Mouse (Mus musculus): Measurements from ENCODE around the gene Invs. TPM values are rescaled to one million over a fixed set of nuclear protein-coding genes. Genes with fewer than 3 reads are reported as not detected.
A peak's percentile ranks its signal among the peaks of the same experiment; 100 is the strongest.

The Invs gene
- polyA plus RNA-seq, 1 experiment: 10.7 TPM

DNA sequence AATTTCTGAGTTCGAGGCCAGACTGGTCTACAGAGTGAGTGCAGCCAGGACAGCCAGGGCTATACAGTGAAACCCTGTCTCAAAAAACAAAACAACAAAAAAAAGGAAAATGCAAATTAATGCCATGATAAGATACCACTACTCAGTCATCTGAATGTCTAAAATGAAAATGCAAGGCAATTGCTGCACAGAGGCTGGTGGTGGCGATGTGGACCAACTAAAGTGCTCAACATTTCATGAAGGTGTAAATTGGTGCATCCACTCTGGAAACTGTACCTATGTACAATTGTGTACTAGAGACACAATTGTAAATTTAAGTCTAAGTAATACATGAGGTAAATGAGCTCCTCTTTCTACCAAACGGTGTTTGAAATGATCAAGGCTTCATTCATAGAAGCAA lies 36.5 kb downstream of the Invs start:
- Histone ChIP-seq H3K4me1 (ENCODE audit: control insufficient read depth, insufficient read depth, low read length) (no peaks in the 10 kb centered on the region), H3K27ac (ENCODE audit: insufficient read depth, low read length) (no peak overlapping the region), H3K4me3 (ENCODE audit: insufficient read depth, low read length) (no peak overlapping the region)
- TF ChIP-seq CTCF (IDR thresholded peaks at IDR 0.05; ENCODE audit: extremely low read depth, insufficient read depth, low read length) (peak; percentile 36; the same call in 1 of the 2 replicates), POLR2A (IDR thresholded peaks at IDR 0.05; ENCODE audit: extremely low read depth, insufficient read depth, low read length) (no peak)

DNA sequence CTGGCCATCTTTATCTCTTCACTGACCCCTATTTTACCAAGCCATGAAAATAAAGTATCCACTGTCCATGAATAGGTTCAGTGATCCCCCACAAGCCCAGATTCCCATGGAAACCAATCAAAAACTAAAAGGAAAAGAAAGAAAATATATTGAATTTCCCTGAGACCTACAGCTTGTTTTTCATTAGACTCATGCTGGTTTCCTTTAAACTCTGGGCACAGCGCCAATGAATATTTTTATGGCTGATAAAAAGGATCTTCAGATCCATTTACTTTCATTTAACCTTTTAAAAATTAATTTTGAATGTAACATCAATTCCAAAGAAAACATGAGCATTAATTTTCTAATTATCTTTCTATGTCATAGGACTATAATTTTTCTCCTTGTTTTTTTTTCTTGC lies 41.7 kb downstream of the Invs start:
- Histone ChIP-seq H3K4me3 (ENCODE audit: insufficient read depth, low read length) (no peak overlapping the region), H3K4me1 (ENCODE audit: control insufficient read depth, insufficient read depth, low read length) (no peaks in the 10 kb centered on the region), H3K27ac (ENCODE audit: insufficient read depth, low read length) (no peak overlapping the region)
- no peak for TF ChIP-seq CTCF (IDR thresholded peaks at IDR 0.05; ENCODE audit: extremely low read depth, insufficient read depth, low read length)
- no peak for TF ChIP-seq POLR2A (IDR thresholded peaks at IDR 0.05; ENCODE audit: extremely low read depth, insufficient read depth, low read length)

DNA sequence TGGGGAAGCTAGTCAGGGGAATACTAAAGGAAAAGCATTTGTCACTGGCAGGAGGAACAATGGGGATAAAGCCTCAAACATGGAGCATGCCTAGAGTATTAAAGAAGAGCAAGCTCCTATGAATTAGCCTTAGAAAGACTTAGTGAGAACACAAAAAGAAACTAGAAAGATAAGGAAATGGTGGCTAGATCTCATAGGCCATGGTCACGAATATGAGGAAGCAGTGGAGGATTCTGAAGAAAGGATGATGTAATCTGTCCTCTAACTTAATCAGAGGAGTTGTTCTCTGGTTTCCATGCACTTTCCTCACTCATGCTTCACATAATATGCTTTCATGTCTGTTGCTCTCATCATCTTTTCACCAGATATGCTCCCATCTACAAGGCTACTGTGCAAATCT lies 42.5 kb downstream of the Invs start:
- no peak overlapping the region for H3K4me3 ChIP-seq (ENCODE audit: insufficient read depth, low read length)
- no peak overlapping the region for H3K27ac ChIP-seq (ENCODE audit: insufficient read depth, low read length)
- no peaks in the 10 kb centered on the region for H3K4me1 ChIP-seq (ENCODE audit: control insufficient read depth, insufficient read depth, low read length)
- TF ChIP-seq CTCF (IDR thresholded peaks at IDR 0.05; ENCODE audit: extremely low read depth, insufficient read depth, low read length) (no peak), POLR2A (IDR thresholded peaks at IDR 0.05; ENCODE audit: extremely low read depth, insufficient read depth, low read length) (no peak)

DNA sequence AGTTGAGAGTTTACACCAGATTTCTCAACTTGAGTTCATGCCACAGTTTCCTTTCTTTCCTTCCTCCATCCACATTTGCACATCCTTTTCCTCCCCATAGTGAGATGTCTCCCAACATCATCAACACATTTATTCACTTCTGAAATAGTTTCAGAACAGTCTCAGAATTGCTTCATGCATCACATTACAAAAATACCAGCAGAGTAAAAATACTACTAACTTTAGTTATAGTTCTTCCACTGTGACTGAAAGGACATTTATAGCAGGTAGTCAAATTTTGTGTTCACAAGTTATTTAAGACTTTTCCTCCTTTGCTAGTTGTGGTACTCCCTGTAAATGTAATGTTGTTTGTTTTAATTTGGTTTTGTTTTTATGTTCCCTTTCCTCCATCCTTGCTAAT lies 47.6 kb downstream of the Invs start:
- Histone ChIP-seq H3K27ac (ENCODE audit: insufficient read depth, low read length) (no peak overlapping the region), H3K4me1 (ENCODE audit: control insufficient read depth, insufficient read depth, low read length) (no peaks in the 10 kb centered on the region), H3K4me3 (ENCODE audit: insufficient read depth, low read length) (no peak overlapping the region)
- no peak for TF ChIP-seq CTCF (IDR thresholded peaks at IDR 0.05; ENCODE audit: extremely low read depth, insufficient read depth, low read length)
- TF ChIP-seq POLR2A (IDR thresholded peaks at IDR 0.05; ENCODE audit: extremely low read depth, insufficient read depth, low read length): no peak

DNA sequence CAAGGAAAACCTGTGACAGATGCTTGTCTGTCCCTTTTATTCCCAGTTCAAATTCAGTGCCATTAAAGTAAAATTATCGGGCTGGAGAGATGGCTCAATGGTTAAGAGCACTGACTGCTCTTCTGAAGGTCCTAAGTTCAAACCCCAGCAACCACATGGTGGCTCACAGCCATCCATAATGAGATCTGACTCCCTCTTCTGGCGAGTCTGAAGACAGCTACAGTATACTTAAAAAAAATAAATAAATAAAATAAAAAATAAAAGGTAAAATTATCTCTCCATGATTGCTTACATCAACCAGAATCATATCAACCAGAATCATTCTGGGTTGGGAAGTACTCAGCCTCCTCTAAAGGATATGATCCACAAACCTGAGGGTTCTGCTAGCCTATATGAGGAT lies 48.5 kb downstream of the Invs start:
- H3K4me1 ChIP-seq (ENCODE audit: control insufficient read depth, insufficient read depth, low read length): no peaks in the 10 kb centered on the region
- H3K4me3 ChIP-seq (ENCODE audit: insufficient read depth, low read length): no peak overlapping the region
- no peak overlapping the region for H3K27ac ChIP-seq (ENCODE audit: insufficient read depth, low read length)
- TF ChIP-seq POLR2A (IDR thresholded peaks at IDR 0.05; ENCODE audit: extremely low read depth, insufficient read depth, low read length): no peak
- no peak for TF ChIP-seq CTCF (IDR thresholded peaks at IDR 0.05; ENCODE audit: extremely low read depth, insufficient read depth, low read length)

DNA sequence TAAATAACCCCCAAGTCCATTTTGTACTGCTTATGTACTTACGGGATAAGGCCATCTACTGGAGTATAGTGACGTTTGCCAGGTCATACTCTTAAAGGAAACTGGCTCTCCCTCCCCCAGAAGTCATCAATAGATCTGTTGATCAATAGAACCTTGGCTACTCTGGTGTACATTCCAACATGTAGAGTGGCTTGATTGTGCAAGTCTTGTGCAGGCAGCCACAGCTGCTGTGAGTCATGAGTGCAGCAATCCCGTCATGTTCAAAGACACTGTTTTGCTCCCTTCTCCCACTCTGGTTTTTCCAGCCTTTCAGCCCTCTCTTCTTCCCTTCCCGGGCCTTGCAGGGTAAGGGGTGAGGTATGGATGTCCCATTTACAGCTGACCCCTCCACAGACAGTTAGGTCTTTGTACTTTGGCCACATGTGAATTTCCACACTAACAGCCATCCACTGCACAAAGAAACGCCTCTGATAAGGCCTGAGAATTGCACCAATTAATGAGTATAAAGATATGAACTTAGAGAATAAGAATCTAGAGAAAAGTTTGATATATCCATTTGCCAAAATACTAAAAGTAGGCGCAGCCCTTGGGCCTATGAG lies 53.0 kb downstream of the Invs start:
- Histone ChIP-seq H3K27ac (ENCODE audit: insufficient read depth, low read length) (no peak overlapping the region), H3K4me3 (ENCODE audit: insufficient read depth, low read length) (no peak overlapping the region), H3K4me1 (ENCODE audit: control insufficient read depth, insufficient read depth, low read length) (no peaks in the 10 kb centered on the region)
- no peak for TF ChIP-seq CTCF (IDR thresholded peaks at IDR 0.05; ENCODE audit: extremely low read depth, insufficient read depth, low read length)
- no peak for TF ChIP-seq POLR2A (IDR thresholded peaks at IDR 0.05; ENCODE audit: extremely low read depth, insufficient read depth, low read length)

DNA sequence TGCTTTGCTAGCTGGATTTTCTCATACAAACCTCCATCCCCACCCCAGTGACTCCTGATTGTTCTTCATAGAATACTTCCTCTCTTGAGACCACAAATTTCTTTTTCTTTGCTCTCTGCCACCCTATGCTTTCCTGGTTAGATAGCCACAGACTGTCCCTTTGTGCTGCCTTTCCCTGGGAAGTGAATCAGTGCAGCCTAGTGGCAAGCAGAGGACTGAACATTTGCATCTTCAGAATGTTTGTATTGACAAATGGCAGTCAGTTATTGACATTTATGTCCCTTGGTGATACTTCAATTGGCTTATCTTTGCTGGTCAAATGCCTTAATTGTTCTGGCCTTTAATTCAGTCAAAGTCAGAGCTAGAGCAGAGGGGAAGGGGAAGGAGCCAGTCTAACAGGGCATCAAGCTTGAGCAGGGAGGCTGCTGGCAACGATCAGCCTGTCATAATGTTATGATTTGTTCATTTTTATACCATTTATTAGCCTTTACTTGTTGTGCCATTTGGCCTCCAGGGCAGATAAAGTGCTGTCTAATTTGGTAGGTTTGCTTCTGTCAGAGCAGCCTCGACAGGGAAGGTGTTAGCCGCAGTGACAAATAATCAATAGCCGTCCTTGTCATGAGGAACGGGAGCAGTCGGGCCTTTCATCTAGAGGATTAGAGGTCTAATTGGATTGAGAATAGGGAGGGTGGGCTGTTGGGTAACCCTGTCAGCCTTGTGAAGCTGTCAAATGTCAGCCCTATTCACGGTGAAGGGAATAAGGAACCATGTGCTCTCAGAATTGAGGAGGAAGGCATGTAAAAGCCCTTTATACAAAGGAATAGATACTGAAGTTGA lies 55.6 kb downstream of the Invs start:
- no peak overlapping the region for H3K27ac ChIP-seq (ENCODE audit: insufficient read depth, low read length)
- no peaks in the 10 kb centered on the region for H3K4me1 ChIP-seq (ENCODE audit: control insufficient read depth, insufficient read depth, low read length)
- no peak overlapping the region for H3K4me3 ChIP-seq (ENCODE audit: insufficient read depth, low read length)
- TF ChIP-seq CTCF (IDR thresholded peaks at IDR 0.05; ENCODE audit: extremely low read depth, insufficient read depth, low read length): peak; percentile 19; the same call in 1 of the 2 replicates
- TF ChIP-seq POLR2A (IDR thresholded peaks at IDR 0.05; ENCODE audit: extremely low read depth, insufficient read depth, low read length): no peak

DNA sequence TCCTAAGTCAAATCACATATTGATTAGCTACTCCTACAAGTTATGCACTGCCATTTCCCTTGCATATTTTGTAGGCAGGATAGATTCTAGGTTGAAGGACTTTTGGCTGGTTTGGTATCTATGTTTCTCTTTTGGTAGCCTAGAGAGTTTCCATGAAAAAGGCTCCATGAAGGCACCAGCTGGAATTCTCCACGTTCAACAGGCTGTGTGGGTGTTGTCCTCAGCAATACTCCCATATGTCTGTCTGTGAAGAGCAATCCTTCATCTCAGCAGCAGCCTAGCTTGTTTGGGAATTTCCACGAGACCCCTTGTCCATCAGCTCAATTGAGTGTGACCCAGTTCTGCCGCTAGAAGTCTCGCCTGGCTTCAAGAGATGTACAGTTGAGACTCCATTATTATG lies 63.1 kb downstream of the Invs start:
- H3K4me1 ChIP-seq (ENCODE audit: control insufficient read depth, insufficient read depth, low read length): no peaks in the 10 kb centered on the region
- no peak for TF ChIP-seq CTCF (IDR thresholded peaks at IDR 0.05; ENCODE audit: extremely low read depth, insufficient read depth, low read length)
- no peak for TF ChIP-seq POLR2A (IDR thresholded peaks at IDR 0.05; ENCODE audit: extremely low read depth, insufficient read depth, low read length)

DNA sequence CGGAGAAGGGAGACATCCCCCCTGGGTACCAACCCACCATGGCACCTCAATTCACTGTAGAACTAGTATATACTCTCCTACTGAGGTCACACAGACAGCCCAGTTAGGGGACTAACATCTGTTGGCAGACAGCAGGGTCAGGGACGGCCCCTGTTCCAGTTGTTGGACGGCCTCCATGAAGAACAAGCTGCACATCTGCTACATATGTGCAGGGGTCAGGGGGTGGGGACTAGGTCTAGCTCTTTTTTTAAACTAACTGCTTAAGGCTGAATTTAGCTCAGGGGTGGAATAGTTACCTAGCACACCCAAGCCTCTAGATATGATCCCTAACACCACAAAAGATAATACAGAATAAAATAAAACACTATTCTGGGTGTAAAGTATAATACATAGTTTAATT lies 82.8 kb downstream of the Invs start:
- TF ChIP-seq CTCF (IDR thresholded peaks at IDR 0.05; ENCODE audit: extremely low read depth, insufficient read depth, low read length) (no peak), POLR2A (IDR thresholded peaks at IDR 0.05; ENCODE audit: extremely low read depth, insufficient read depth, low read length) (no peak)
- Histone ChIP-seq H3K27ac (ENCODE audit: insufficient read depth, low read length) (no peak overlapping the region), H3K4me1 (ENCODE audit: control insufficient read depth, insufficient read depth, low read length) (no peaks in the 10 kb centered on the region), H3K4me3 (ENCODE audit: insufficient read depth, low read length) (no peak overlapping the region)

More for the DNA sequence above, 63.1 kb downstream of the Invs start:
- Histone ChIP-seq H3K4me3 (ENCODE audit: insufficient read depth, low read length) (no peak overlapping the region), H3K27ac (ENCODE audit: insufficient read depth, low read length) (no peak overlapping the region)

DNA sequence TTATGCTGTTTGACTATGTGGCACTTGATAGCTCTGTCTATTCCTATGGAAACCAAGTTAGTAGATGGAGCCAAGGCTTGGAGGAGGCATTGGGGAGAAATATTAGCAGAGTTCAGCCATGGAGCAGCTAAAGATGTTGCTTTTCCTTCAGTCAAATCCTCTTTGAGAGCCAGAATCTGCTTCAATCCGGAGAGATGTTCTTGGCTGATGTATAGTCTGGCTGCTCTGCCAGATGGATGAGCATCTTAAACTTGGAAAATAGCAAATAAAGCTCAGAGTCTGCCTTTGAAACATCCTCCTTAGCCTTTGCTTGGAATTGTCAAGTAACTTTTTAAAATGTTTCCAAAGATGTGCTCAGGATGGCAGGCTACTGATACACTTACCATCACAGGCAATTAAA lies 91.5 kb downstream of the Invs start:
- Histone ChIP-seq H3K4me3 (ENCODE audit: insufficient read depth, low read length) (no peak overlapping the region), H3K4me1 (ENCODE audit: control insufficient read depth, insufficient read depth, low read length) (no peaks in the 10 kb centered on the region), H3K27ac (ENCODE audit: insufficient read depth, low read length) (no peak overlapping the region)
- TF ChIP-seq CTCF (IDR thresholded peaks at IDR 0.05; ENCODE audit: extremely low read depth, insufficient read depth, low read length) (no peak), POLR2A (IDR thresholded peaks at IDR 0.05; ENCODE audit: extremely low read depth, insufficient read depth, low read length) (no peak)
